In the genomic region with DNA sequence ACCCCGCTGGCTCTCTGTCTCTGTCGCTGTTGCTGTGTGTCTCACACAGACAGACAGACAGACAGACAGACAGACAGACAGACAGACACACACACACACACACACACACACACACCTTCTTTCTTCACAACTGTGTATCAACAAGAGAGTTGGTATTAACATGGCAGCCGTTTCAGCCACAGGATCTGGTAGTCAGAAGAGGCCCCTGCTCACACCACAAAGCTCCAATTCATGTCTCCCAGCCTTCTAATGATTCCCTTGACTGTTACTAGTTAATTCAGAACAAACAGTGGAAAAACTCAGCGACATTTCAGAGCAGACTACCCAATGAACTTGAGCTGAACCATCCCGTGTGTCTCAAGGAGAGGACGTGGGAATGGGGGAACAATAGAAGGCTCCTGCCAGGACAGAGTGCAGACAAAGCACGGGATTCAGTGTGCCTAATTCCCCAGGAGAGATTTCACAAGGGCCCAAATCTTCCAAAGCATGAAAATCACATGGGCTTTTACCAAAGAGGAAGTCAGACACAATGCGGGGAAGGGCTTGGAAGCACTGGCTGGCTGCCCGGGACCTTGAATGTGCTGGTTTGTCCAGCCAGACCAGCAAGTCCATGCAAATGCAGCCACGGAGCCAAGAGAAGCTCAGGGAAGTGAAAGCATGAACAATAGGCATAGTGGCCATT, we compare ENCODE assay signal across 8 mouse cellular contexts. TPM values are rescaled to one million over a fixed set of nuclear protein-coding genes. Genes with fewer than 3 reads are reported as not detected.
DNase-seq lines count a peak whose midpoint lies in the region; ATAC-seq and TF ChIP-seq lines count a peak whose summit lies in the region.

No protein-coding gene starts in this region.

- 40% methylated on average over 10 of the region's 10 CpGs for WGBS in embryonic facial prominence, embryonic 10.5 days
- 14% methylated on average over 10 of the region's 10 CpGs for WGBS in hindbrain, postnatal 0 days

- H3K36me3 ChIP-seq in embryonic facial prominence, embryonic 10.5 days (replicated peaks) = no peaks in the 10 kb centered on the region
- H3K36me3 ChIP-seq in hindbrain, postnatal 0 days (ENCODE audit: insufficient read depth, low read length) = no peaks in the 10 kb centered on the region

- H3K4me3 ChIP-seq in embryonic facial prominence, embryonic 10.5 days = no peak overlapping the region
- H3K4me3 ChIP-seq in hindbrain, postnatal 0 days (ENCODE audit: low read length) = no peak overlapping the region

- H3K27me3 ChIP-seq in embryonic facial prominence, embryonic 10.5 days (replicated peaks; ENCODE audit: low read depth, poor library complexity, severe bottlenecking) = no peaks in the 10 kb centered on the region
- no peaks in the 10 kb centered on the region for H3K27me3 ChIP-seq in hindbrain, postnatal 0 days (ENCODE audit: insufficient read depth, low read length)

- peak overlapping the region; percentile 20 for H3K4me2 ChIP-seq in hindbrain, postnatal 0 days (ENCODE audit: low read depth, low read length)

- TF ChIP-seq CTCF in hindbrain, postnatal 0 days (IDR thresholded peaks at IDR 0.05; ENCODE audit: low read depth) = no peak

- no peak overlapping the region for H3K9ac ChIP-seq in hindbrain, postnatal 0 days (replicated peaks; ENCODE audit: low read length)

- H3K4me1 ChIP-seq in embryonic facial prominence, embryonic 10.5 days = peaks cover 16% of the 10 kb centered on the region
- 0 out of 2 replicates have a peak, but pooled peaks cover 4% of the 10 kb centered on the region for H3K4me1 ChIP-seq in hindbrain, postnatal 0 days (ENCODE audit: insufficient read depth, low read length)

- ATAC-seq in hindbrain, postnatal 0 days = peak; percentile 85

- peak overlapping the region; percentile 77 for H3K27ac ChIP-seq in embryonic facial prominence, embryonic 10.5 days (replicated peaks)
- peak overlapping the region; percentile 70 for H3K27ac ChIP-seq in hindbrain, postnatal 0 days

- H3K9me3 ChIP-seq in embryonic facial prominence, embryonic 10.5 days = no peaks in the 10 kb centered on the region
- no peaks in the 10 kb centered on the region for H3K9me3 ChIP-seq in hindbrain, postnatal 0 days (ENCODE audit: low read length)

- DNase-seq in adrenal gland, postnatal 36 days = peak; percentile 91 to 94
- peak; percentile 47 for DNase-seq in embryonic facial prominence, embryonic 10.5 days (ENCODE audit: low spot score)
- DNase-seq in gastrocnemius, postnatal 4 days (ENCODE audit: low spot score in 2 of 2) = peak; percentile 65 to 91
- peak; percentile 89 for DNase-seq in hindbrain, postnatal 0 days (ENCODE audit: low spot score)
- peak; percentile 31 to 54 for DNase-seq in layer of hippocampus, postnatal 36 days
- DNase-seq in lung, postnatal 4 days = peak; percentile 91 to 95
- peak; percentile 77 for DNase-seq in right cerebral cortex, postnatal 4 days
- DNase-seq in natural killer cell, adult 2 months (ENCODE audit: low spot score in 2 of 2) = no peak

RNA-seq across cellular contexts. Expression of a gene that starts 10.2 kb away (rescaled TPM):
- total RNA-seq in adrenal gland, postnatal 36 days (2021) = 1 to 10 TPM; 1.2 to 1.9 TPM
- polyA plus RNA-seq in embryonic facial prominence, embryonic 10.5 days (2016; fragmentation: Nextera tagmentation; extraction: Ambion mirVana) = 5.9 and 6.3 TPM in 2 replicates
- 100 to 1,000 TPM; 485 to 529 TPM for total RNA-seq in gastrocnemius, postnatal 4 days (2021)
- 23.6 and 28.8 TPM in 2 replicates for total RNA-seq in hindbrain, postnatal 0 days (2014; rRNA removed)
- 20.8 and 22.3 TPM in 2 replicates for polyA plus RNA-seq in hindbrain, postnatal 0 days (2015; fragmentation: Nextera tagmentation; extraction: Ambion mirVana)
- total RNA-seq in layer of hippocampus, postnatal 36 days (2021) = 1 to 10 TPM; 1.1 to 1.4 TPM

RNA-seq across cellular contexts. Expression of a gene that starts 59.3 kb away (rescaled TPM):
- not detected for total RNA-seq in adrenal gland, postnatal 36 days (2021)
- polyA plus RNA-seq in embryonic facial prominence, embryonic 10.5 days (2016; fragmentation: Nextera tagmentation; extraction: Ambion mirVana) = 0.08 TPM in 1 of 2 replicates, not detected in the other
- total RNA-seq in gastrocnemius, postnatal 4 days (2021) = not detected
- total RNA-seq in hindbrain, postnatal 0 days (2014; rRNA removed) = not detected in 2 replicates
- 0.19 and 0.21 TPM in 2 replicates for polyA plus RNA-seq in hindbrain, postnatal 0 days (2015; fragmentation: Nextera tagmentation; extraction: Ambion mirVana)
- under 1 TPM; 0.56 to 0.92 TPM for total RNA-seq in layer of hippocampus, postnatal 36 days (2021)

Comparison
In these comparisons a context has a peak if more than half of its experiments do, and no peak if none do; other contexts are left out.
1. DNase-seq: peak in adrenal gland, postnatal 36 days (2 of 2), embryonic facial prominence, embryonic 10.5 days (single experiment), gastrocnemius, postnatal 4 days (2 of 2), hindbrain, postnatal 0 days (single experiment), layer of hippocampus, postnatal 36 days (2 of 2), lung, postnatal 4 days (2 of 2) and right cerebral cortex, postnatal 4 days (single experiment); none in natural killer cell, adult 2 months (0 of 2).
2. RNA of a gene that starts 10.2 kb away (total RNA-seq): 485 to 529 TPM in gastrocnemius, postnatal 4 days; 23.6 to 28.8 TPM in hindbrain, postnatal 0 days, 1.2 to 1.9 TPM in adrenal gland, postnatal 36 days and 1.1 to 1.4 TPM in layer of hippocampus, postnatal 36 days; every median in the first group is over 10 times any median in the second.